22 mouse cellular contexts compared by ENCODE assay signal in the genomic region with DNA sequence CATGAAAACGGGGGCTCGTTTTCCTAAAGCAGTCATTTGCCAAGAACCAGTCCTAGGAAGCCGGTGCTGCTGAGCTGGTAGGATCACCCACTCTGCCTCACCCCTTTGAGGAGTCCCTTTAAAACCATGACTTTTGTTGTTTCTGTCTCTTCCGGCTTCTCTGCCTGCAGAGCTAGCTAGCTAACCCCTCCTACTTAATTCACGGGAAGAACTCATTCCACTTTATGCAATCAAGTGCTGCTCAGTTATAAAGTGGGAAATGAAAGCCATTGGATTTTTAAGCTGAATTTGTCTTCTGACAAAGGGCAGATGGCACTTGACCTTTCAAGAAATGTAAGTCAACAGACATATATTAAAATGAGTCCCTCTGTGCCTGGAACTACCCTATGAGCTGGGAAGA.
"Had no signal": no experiment of that assay in that cellular context is flagged by ENCODE, and none has a peak within 500 bp of the region (broad histone marks: within the 10 kb centered on the region; RNA-seq: fewer than 3 reads in every experiment).

No protein-coding gene starts in this region.

- H3K4me1 ChIP-seq: hindbrain, embryonic 10.5 days; hindbrain, embryonic 12.5 days; intestine, embryonic 15.5 days; limb, embryonic 10.5 days; limb, embryonic 12.5 days had no signal

- H3K4me3 ChIP-seq: gastrocnemius, adult 2 months; heart, embryonic 10.5 days; heart, embryonic 12.5 days; hindbrain, embryonic 10.5 days; hindbrain, embryonic 12.5 days; intestine, embryonic 15.5 days; layer of hippocampus, adult 2 months; left cerebral cortex, adult 2 months; limb, embryonic 10.5 days; limb, embryonic 12.5 days had no signal

- H3K27ac ChIP-seq: gastrocnemius, adult 2 months; heart, embryonic 10.5 days; hindbrain, embryonic 10.5 days; hindbrain, embryonic 12.5 days; hindbrain, embryonic 14.5 days; intestine, embryonic 15.5 days; layer of hippocampus, adult 2 months; left cerebral cortex, adult 2 months; limb, embryonic 10.5 days; limb, embryonic 12.5 days had no signal

- H3K9me3 ChIP-seq: heart, embryonic 10.5 days; heart, embryonic 12.5 days; hindbrain, embryonic 10.5 days; hindbrain, embryonic 12.5 days; intestine, embryonic 15.5 days; limb, embryonic 10.5 days; limb, embryonic 12.5 days had no signal

- ATAC-seq: hindbrain, embryonic 16.5 days; inflammation-experienced regulatory T-cells, adult 6 months; intestine, embryonic 15.5 days; intestine, postnatal 0 days had no signal

- H3K9ac ChIP-seq: heart, embryonic 12.5 days; hindbrain, embryonic 12.5 days; hindbrain, embryonic 14.5 days; intestine, embryonic 15.5 days; limb, embryonic 12.5 days had no signal

- H3K27me3 ChIP-seq: heart, embryonic 12.5 days; hindbrain, embryonic 12.5 days; intestine, embryonic 15.5 days; limb, embryonic 12.5 days had no signal

- H3K36me3 ChIP-seq: hindbrain, embryonic 10.5 days; intestine, embryonic 15.5 days; limb, embryonic 10.5 days; limb, embryonic 12.5 days had no signal

- DNase-seq: gastrocnemius, adult 2 months; gastrocnemius, postnatal 10 days; gastrocnemius, postnatal 25 days; heart, adult 18-20 months; heart, postnatal 10 days; heart, postnatal 4 days; kidney, adult 18-20 months; kidney, postnatal 10 days; kidney, postnatal 4 days had no signal

- H3K4me2 ChIP-seq: heart, embryonic 12.5 days; hindbrain, embryonic 12.5 days; hindbrain, embryonic 14.5 days; intestine, embryonic 15.5 days; limb, embryonic 12.5 days had no signal
